Mouse (Mus musculus) gonadal fat pad, adult 2 months (tissue): ENCODE measurements around the gene Epm2aip1. TPM values are rescaled to one million over a fixed set of nuclear protein-coding genes. Genes with fewer than 3 reads are reported as not detected.

ENCODE experiments used
- polyA plus RNA-seq: library from polyadenylated mRNA; depleted of rRNA; stranded (reverse); fragments of >200 nt; gene quantifications from 2 replicates; pipeline ENCODE4 v1.2.3, GENCODE M21; 2012; rRNA removed

The Epm2aip1 gene
- polyA plus RNA-seq, 1 experiment: 13.1 TPM

Other genes with a start within 250 kb of the Epm2aip1 start
- 3.1 and 5.0 TPM in 2 replicates for gene Ccrl2, start 214.4 kb upstream of the Epm2aip1 start, polyA plus RNA-seq
- gene Lrrfip2, start 154.3 kb upstream of the Epm2aip1 start, polyA plus RNA-seq: 10.0 and 10.5 TPM in 2 replicates
- 20.3 and 24.6 TPM in 2 replicates for gene Mlh1, start 138 bp upstream of the Epm2aip1 start, polyA plus RNA-seq
- gene Trank1, start 39.8 kb downstream of the Epm2aip1 start, polyA plus RNA-seq: 35.7 and 58.7 TPM in 2 replicates
- gene Dclk3, start 167.2 kb downstream of the Epm2aip1 start, polyA plus RNA-seq: 5.2 and 9.3 TPM in 2 replicates